Mouse (Mus musculus): Measurements from ENCODE around the gene Cped1. TPM values are rescaled to one million over a fixed set of nuclear protein-coding genes. Genes with fewer than 3 reads are reported as not detected.

Cped1 gene
- polyA plus RNA-seq, 1 experiment from 2014 or later = 30.3 TPM

DNA sequence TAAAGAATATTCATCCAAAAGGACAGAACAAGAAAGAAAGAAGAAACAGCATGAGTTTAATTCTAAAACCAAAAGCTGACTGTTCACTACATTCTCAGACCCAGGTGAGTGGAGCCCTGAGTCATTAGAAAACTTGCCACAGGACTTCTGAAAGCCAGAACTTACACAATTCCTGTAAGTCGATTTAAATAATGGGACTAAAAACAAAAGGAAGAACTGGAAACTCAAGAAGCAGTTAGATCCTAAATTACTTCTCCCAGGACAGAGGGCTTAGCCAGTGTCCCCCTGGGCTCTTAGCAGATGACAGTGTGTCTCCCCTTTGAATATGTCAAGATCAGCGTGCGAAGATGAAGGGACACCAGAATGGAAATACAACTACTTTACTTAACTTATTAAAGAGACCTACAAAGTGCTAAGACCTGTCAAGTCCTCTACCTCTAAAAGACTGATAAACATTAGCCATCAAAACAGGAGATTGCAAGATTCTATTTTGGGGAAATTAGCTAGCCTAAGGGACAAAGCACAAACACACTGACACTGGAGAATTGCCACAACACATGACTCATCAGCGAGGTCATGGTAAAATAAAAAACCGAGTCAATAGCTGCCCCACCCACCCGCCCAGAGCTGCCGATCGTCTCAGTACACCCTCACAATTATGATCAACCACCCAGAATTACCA is 284.3 kb downstream of the Cped1 start:
- 56% methylated on average over 8 of the region's 8 CpGs for WGBS
- no peaks in the 10 kb centered on the region for H3K36me3 ChIP-seq
- no peak overlapping the region for H3K9ac ChIP-seq
- H3K27me3 ChIP-seq = no peaks in the 10 kb centered on the region
- no peaks in the 10 kb centered on the region for H3K9me3 ChIP-seq (replicated peaks)
- H3K27ac ChIP-seq (replicated peaks) = no peak overlapping the region
- no peak overlapping the region for H3K4me2 ChIP-seq (replicated peaks)
- H3K4me3 ChIP-seq (replicated peaks) = no peak overlapping the region
- ATAC-seq (ENCODE audit: insufficient number of reproducible peaks, low FRiP score, low TSS enrichment, low read depth) = no peak
- no peaks in the 10 kb centered on the region for H3K4me1 ChIP-seq

DNA sequence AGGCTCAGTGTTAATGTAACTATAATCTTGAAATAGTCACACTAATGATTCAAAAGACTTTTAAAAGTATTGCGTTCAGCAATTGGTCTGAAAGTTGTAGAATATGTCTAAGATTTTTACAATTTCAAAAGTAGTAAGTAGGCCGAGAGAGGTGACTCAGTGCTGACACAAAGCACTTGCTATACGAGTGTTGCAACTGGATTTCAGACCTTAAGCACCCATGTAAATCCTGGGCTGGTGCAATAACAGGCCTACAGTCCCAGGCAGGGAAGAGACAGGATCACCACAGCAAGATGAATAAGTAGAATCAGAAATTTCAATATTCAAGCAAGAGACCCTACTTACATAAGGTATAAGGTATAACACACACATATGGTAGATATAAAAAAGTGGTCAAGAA is 292.2 kb downstream of the Cped1 start:
- H3K4me2 ChIP-seq (replicated peaks) = no peak overlapping the region
- no peak for ATAC-seq (ENCODE audit: insufficient number of reproducible peaks, low FRiP score, low TSS enrichment, low read depth)
- H3K4me3 ChIP-seq (replicated peaks) = no peak overlapping the region
- no peak overlapping the region for H3K9ac ChIP-seq
- no peaks in the 10 kb centered on the region for H3K36me3 ChIP-seq
- H3K4me1 ChIP-seq = peaks cover 17% of the 10 kb centered on the region
- no peaks in the 10 kb centered on the region for H3K27me3 ChIP-seq
- no peak overlapping the region for H3K27ac ChIP-seq (replicated peaks)
- WGBS = 85% methylated on average over 3 of the region's 3 CpGs
- no peaks in the 10 kb centered on the region for H3K9me3 ChIP-seq (replicated peaks)

DNA sequence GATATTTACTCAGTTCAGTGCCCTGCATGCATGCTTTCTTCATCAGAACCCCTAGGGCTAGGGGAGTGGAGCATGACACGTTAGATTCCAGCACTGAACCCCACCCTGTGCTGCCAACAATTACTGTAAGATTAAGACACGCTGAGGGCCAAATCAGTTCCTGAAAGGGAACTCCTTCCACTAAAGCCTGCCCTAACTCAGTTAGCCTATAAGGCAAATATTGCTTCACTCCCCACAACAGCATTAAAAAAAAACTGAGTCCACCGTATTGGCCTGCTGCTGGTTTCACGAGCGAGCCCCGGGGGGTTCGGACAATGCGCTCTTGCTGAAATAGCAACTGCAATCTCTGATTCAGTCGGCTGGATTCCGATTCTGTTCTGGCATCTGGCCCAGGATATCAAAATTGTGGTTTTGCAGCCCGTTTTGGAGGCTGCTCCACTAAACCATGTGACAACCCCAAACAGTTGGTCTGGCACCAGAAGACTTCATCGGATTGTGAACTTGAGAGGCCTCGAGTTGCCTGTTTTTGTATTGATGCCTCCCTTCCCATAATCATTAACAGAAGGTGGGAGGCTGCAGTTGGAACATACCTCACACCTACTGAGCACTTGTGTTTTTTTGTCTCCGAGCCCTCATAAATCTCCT is 294.6 kb downstream of the Cped1 start:
- Histone ChIP-seq H3K9ac (no peak overlapping the region), H3K4me2 (replicated peaks) (peak overlapping the region; percentile 33), H3K27me3 (no peaks in the 10 kb centered on the region), H3K36me3 (no peaks in the 10 kb centered on the region), H3K9me3 (replicated peaks) (no peaks in the 10 kb centered on the region), H3K4me1 (peaks cover 19% of the 10 kb centered on the region), H3K27ac (replicated peaks) (0 out of 2 replicates have a peak overlapping the region, but pooled peaks have one; percentile 52), H3K4me3 (replicated peaks) (0 out of 2 replicates have a peak overlapping the region, but pooled peaks have one; percentile 8)
- ATAC-seq (ENCODE audit: insufficient number of reproducible peaks, low FRiP score, low TSS enrichment, low read depth) = peak; percentile 57
- 17% methylated on average over 14 of the region's 14 CpGs for WGBS

- no peak overlapping the region for H3K9ac ChIP-seq
- H3K4me3 ChIP-seq (replicated peaks) = no peak overlapping the region
- H3K4me1 ChIP-seq = peaks cover 19% of the 10 kb centered on the region
- H3K9me3 ChIP-seq (replicated peaks) = no peaks in the 10 kb centered on the region
- no peak overlapping the region for H3K4me2 ChIP-seq (replicated peaks)
- peaks cover 9% of the 10 kb centered on the region for H3K27me3 ChIP-seq
- H3K27ac ChIP-seq (replicated peaks) = no peak overlapping the region
- H3K36me3 ChIP-seq = no peaks in the 10 kb centered on the region
- 86% methylated on average over 4 of the region's 4 CpGs for WGBS
- ATAC-seq (ENCODE audit: insufficient number of reproducible peaks, low FRiP score, low TSS enrichment, low read depth) = no peak
Measured at GRCm38 (mm10) chr6:22282405-22282804, 296.7 kb downstream of the Cped1 start.

DNA sequence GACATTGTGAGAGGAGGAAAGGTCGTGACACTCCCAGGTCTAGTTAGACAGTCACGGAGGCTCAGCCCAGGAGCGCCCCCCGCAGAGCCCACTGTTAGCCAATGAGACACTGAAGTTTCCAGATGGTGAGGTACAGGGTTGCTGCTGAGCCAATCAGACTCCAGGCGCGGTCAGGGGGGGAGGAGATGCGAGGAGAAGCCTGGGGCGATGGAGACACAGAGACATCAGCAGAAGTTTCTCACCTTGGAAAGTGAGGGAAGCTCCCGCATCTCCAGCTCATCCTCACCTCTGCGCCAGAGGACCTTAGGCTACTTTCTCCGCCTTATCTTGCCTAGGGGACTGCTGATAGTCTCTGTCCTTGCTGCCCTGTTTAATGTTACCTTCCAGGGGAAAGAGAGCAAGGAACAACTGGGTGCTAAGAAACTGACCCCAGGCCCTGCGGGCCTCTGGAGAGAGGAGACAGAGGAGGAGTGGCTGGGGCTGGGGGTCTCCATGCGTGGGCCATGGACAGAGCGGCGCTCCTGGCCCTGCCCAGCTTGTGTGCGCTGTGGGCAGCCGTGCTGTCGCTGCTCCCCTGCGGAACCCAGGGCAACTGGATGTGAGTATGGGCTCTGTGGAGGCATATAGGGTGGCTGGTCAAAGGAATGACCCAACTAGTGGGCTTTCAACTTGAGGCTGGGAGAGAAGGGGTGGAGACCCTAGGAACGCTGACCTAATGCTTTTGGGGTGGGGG is 302.5 kb downstream of the Cped1 start, which contains the start of gene Wnt16:
TSS of gene Wnt16 (plus strand) at position 224 of the 733 bp plus-strand sequence.
- Histone ChIP-seq H3K36me3 (no peaks in the 10 kb centered on the region), H3K4me3 (replicated peaks) (peak within 1 kb of the TSS; percentile 47), H3K9ac (no peak within 1 kb of the TSS), H3K9me3 (replicated peaks) (no peaks in the 10 kb centered on the region), H3K27ac (replicated peaks) (no peak within 1 kb of the TSS), H3K27me3 (peaks cover 33% of the 10 kb centered on the region), H3K4me2 (replicated peaks) (peak within 1 kb of the TSS; percentile 80), H3K4me1 (peaks cover 23% of the 10 kb centered on the region)
- WGBS = under 1% methylated on average over 20 of the region's 20 CpGs
- ATAC-seq (ENCODE audit: insufficient number of reproducible peaks, low FRiP score, low TSS enrichment, low read depth) = peak; percentile 81

DNA sequence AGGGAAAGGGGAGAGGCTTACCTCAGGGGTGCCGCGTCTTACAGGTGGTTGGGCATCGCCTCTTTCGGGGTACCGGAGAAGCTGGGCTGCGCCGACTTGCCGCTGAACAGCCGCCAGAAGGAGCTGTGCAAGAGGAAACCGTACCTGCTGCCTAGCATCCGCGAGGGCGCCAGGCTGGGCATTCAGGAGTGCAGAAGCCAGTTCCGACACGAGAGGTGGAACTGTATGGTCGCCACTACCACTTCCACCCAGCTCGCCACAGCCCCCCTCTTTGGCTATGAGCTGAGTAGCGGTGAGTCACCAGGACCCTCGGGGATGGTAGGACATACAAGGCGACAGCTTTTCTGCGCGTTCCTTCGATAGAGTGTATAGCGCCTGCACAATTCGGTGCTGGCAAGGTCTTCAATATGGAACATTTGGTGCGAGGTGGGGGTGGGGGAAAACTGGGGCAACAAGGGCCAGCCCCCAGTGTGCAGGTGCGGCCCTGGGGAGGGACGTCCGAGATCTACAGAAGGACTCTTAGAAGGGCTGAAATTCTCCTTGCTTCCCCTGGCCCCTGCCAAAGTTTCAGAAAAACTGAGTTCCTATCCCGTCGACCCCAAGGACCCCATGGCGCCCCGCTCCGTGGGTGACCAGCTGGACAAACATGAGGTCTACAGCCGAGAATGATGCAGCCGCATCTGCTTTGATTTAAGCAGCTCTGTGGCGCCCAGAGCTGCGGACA is 303.2 kb downstream of the Cped1 start:
- peak; percentile 59 for ATAC-seq (ENCODE audit: insufficient number of reproducible peaks, low FRiP score, low TSS enrichment, low read depth)
- Histone ChIP-seq H3K27me3 (peaks cover 33% of the 10 kb centered on the region), H3K9ac (no peak overlapping the region), H3K27ac (replicated peaks) (no peak overlapping the region), H3K36me3 (no peaks in the 10 kb centered on the region), H3K9me3 (replicated peaks) (no peaks in the 10 kb centered on the region), H3K4me1 (peaks cover 23% of the 10 kb centered on the region), H3K4me3 (replicated peaks) (peak overlapping the region; percentile 47), H3K4me2 (replicated peaks) (peak overlapping the region; percentile 80)
- whole genome bisulfite sequencing = under 1% methylated on average over 38 of the region's 38 CpGs

- Histone ChIP-seq H3K36me3 (no peaks in the 10 kb centered on the region), H3K27me3 (peaks cover 33% of the 10 kb centered on the region), H3K4me2 (replicated peaks) (peak overlapping the region; percentile 80), H3K27ac (replicated peaks) (no peak overlapping the region), H3K9me3 (replicated peaks) (no peaks in the 10 kb centered on the region), H3K4me3 (replicated peaks) (peak overlapping the region; percentile 47), H3K9ac (no peak overlapping the region), H3K4me1 (peaks cover 23% of the 10 kb centered on the region)
- ATAC-seq (ENCODE audit: insufficient number of reproducible peaks, low FRiP score, low TSS enrichment, low read depth) = no peak
- 4% methylated on average over 21 of the region's 21 CpGs for WGBS
Measured at GRCm38 (mm10) chr6:22289461-22290021, 303.8 kb downstream of the Cped1 start.

DNA sequence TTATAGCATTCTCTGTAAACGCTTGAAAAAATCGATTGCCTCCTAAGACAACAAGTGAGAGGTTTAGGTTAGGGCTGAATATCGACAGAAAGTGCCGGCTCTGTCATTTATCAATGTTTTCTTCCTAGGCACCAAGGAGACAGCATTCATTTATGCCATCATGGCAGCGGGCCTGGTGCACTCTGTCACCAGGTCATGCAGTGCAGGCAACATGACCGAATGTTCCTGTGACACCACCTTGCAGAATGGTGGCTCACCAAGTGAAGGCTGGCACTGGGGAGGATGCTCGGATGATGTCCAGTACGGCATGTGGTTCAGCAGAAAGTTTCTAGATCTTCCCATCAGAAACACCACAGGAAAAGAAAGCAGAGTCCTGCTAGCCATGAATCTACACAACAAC is 305.1 kb downstream of the Cped1 start:
- H3K9ac ChIP-seq = no peak overlapping the region
- no peaks in the 10 kb centered on the region for H3K36me3 ChIP-seq
- peaks cover 23% of the 10 kb centered on the region for H3K4me1 ChIP-seq
- no peaks in the 10 kb centered on the region for H3K9me3 ChIP-seq (replicated peaks)
- H3K27me3 ChIP-seq = peaks cover 33% of the 10 kb centered on the region
- no peak overlapping the region for H3K4me3 ChIP-seq (replicated peaks)
- no peak overlapping the region for H3K4me2 ChIP-seq (replicated peaks)
- 84% methylated on average over 8 of the region's 8 CpGs for WGBS
- no peak overlapping the region for H3K27ac ChIP-seq (replicated peaks)
- ATAC-seq (ENCODE audit: insufficient number of reproducible peaks, low FRiP score, low TSS enrichment, low read depth) = no peak

- H3K9ac ChIP-seq = no peak overlapping the region
- no peak overlapping the region for H3K4me2 ChIP-seq (replicated peaks)
- peaks cover 23% of the 10 kb centered on the region for H3K4me1 ChIP-seq
- H3K36me3 ChIP-seq = no peaks in the 10 kb centered on the region
- H3K27me3 ChIP-seq = peaks cover 27% of the 10 kb centered on the region
- no peak overlapping the region for H3K27ac ChIP-seq (replicated peaks)
- 35% methylated on average over 4 of the region's 4 CpGs for WGBS
- no peak for ATAC-seq (ENCODE audit: insufficient number of reproducible peaks, low FRiP score, low TSS enrichment, low read depth)
- H3K4me3 ChIP-seq (replicated peaks) = no peak overlapping the region
- no peaks in the 10 kb centered on the region for H3K9me3 ChIP-seq (replicated peaks)
Measured at GRCm38 (mm10) chr6:22292056-22292455, 306.3 kb downstream of the Cped1 start.

DNA sequence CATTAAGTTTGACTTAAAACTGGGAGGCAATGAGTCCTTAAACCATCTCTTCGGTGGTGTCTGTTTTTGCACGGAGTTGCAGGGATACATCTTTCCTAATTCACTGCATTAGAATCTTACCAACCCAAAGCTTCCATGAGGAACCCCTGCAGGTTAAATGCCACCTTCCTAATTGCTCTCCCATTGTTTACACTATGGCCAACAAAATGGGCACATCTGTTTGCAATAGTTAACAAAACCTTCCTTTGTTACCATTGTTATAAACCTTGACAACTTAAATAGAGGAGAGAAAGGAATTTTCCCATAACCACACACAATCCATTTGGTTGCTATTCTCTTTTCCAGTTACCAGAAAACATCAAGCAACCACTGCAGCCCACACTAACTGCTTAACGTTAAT is 308.2 kb downstream of the Cped1 start:
- no peak overlapping the region for H3K4me3 ChIP-seq (replicated peaks)
- H3K27ac ChIP-seq (replicated peaks) = no peak overlapping the region
- no peak for ATAC-seq (ENCODE audit: insufficient number of reproducible peaks, low FRiP score, low TSS enrichment, low read depth)
- no peak overlapping the region for H3K4me2 ChIP-seq (replicated peaks)
- no peaks in the 10 kb centered on the region for H3K9me3 ChIP-seq (replicated peaks)
- peaks cover 9% of the 10 kb centered on the region for H3K27me3 ChIP-seq
- peaks cover 9% of the 10 kb centered on the region for H3K4me1 ChIP-seq
- no peaks in the 10 kb centered on the region for H3K36me3 ChIP-seq
- no peak overlapping the region for H3K9ac ChIP-seq
- WGBS = 40% methylated on average over 3 of the region's 3 CpGs

All from embryonic facial prominence, embryonic 15.5 days (tissue).